Mouse (Mus musculus) E14TG2a.4 (cell line): ENCODE measurements at regions not wholly inside any gene's neighbourhood (a gene's known extent, or its start where the extent isn't known, plus 50 kb on each side); places are given as distances from the start of the nearest gene placed in this dataset.

Experiments used
- CTCF ChIP-seq: conservative IDR thresholded peaks from 2 replicates; pipeline ENCODE4 v1.5.1; 2014; ENCODE audit warnings: low read length
- NANOG ChIP-seq: IDR thresholded peaks from 2 replicates; pipeline ENCODE4 v1.6.1; 2014; ENCODE audit warnings: borderline replicate concordance, low read length, mixed read lengths
- POU5F1 ChIP-seq: IDR thresholded peaks from 2 replicates; pipeline ENCODE4 v1.6.1; 2014; ENCODE audit warnings: low read length, borderline replicate concordance

GRCm38 (mm10) chr6:120614526-120614925, 51.6 kb upstream of the Cecr2 start:
- TF ChIP-seq CTCF (no peak), NANOG (no peak), POU5F1 (no peak)
